Mouse (Mus musculus): ENCODE data around the gene Dctpp1. TPM values are rescaled to one million over a fixed set of nuclear protein-coding genes. Genes with fewer than 3 reads are reported as not detected.
A peak's percentile ranks its signal among the peaks of the same experiment; 100 is the strongest.

Dctpp1 gene
- polyA plus RNA-seq (2016; fragmentation: Nextera tagmentation; extraction: Ambion mirVana), result 289 and 345 TPM in 2 replicates

GRCm38 (mm10) chr7:127260309-127261111 lies at the start of gene Dctpp1:
Gene Dctpp1 (minus strand): TSS chr7:127260709.
- Histone ChIP-seq H3K4me3 (peak within 1 kb of the TSS; percentile 67), H3K27me3 (ENCODE audit: low read depth, poor library complexity, severe bottlenecking) (no peaks in the 10 kb centered on the region), H3K9me3 (replicated peaks) (no peaks in the 10 kb centered on the region), H3K36me3 (peaks cover 37% of the 10 kb centered on the region), H3K4me1 (peaks cover 24% of the 10 kb centered on the region), H3K27ac (replicated peaks) (peak within 1 kb of the TSS; percentile 89)
- under 1% methylated on average over 50 of the region's 50 CpGs for WGBS
- DNase-seq (ENCODE audit: low spot score), result peak; percentile 98

GRCm38 (mm10) chr7:127309951-127310350 lies 49.4 kb upstream of the Dctpp1 start:
- Histone ChIP-seq H3K27ac (replicated peaks) (no peak overlapping the region), H3K4me3 (no peak overlapping the region), H3K4me1 (no peaks in the 10 kb centered on the region), H3K36me3 (no peaks in the 10 kb centered on the region), H3K27me3 (ENCODE audit: low read depth, poor library complexity, severe bottlenecking) (no peaks in the 10 kb centered on the region), H3K9me3 (replicated peaks) (no peaks in the 10 kb centered on the region)
- WGBS, result 77% methylated on average over 12 of the region's 12 CpGs
- DNase-seq (ENCODE audit: low spot score), result no peak

- no peaks in the 10 kb centered on the region for H3K36me3 ChIP-seq
- H3K9me3 ChIP-seq (replicated peaks), result no peaks in the 10 kb centered on the region
- 63% methylated on average over 4 of the region's 4 CpGs for WGBS
- no peak overlapping the region for H3K4me3 ChIP-seq
- DNase-seq (ENCODE audit: low spot score), result peak; percentile 45
- no peaks in the 10 kb centered on the region for H3K27me3 ChIP-seq (ENCODE audit: low read depth, poor library complexity, severe bottlenecking)
- no peaks in the 10 kb centered on the region for H3K4me1 ChIP-seq
- H3K27ac ChIP-seq (replicated peaks), result peak overlapping the region; percentile 23; the same call in 1 of the 2 replicates
Measured at GRCm38 (mm10) chr7:127308887-127309286, 48.4 kb upstream of the Dctpp1 start.

- no peaks in the 10 kb centered on the region for H3K27me3 ChIP-seq (ENCODE audit: low read depth, poor library complexity, severe bottlenecking)
- DNase-seq (ENCODE audit: low spot score), result no peak
- no peaks in the 10 kb centered on the region for H3K9me3 ChIP-seq (replicated peaks)
- no peak overlapping the region for H3K4me3 ChIP-seq
- H3K4me1 ChIP-seq, result no peaks in the 10 kb centered on the region
- no peak overlapping the region for H3K27ac ChIP-seq (replicated peaks)
- WGBS, result 79% methylated on average over 2 of the region's 2 CpGs
- no peaks in the 10 kb centered on the region for H3K36me3 ChIP-seq
Measured at GRCm38 (mm10) chr7:127308431-127308830, 47.9 kb upstream of the Dctpp1 start.

GRCm38 (mm10) chr7:127297586-127298193 lies 37.2 kb upstream of the Dctpp1 start:
- H3K9me3 ChIP-seq (replicated peaks), result no peaks in the 10 kb centered on the region
- H3K4me1 ChIP-seq, result no peaks in the 10 kb centered on the region
- no peak overlapping the region for H3K4me3 ChIP-seq

GRCm38 (mm10) chr7:127296786-127297555 lies 36.5 kb upstream of the Dctpp1 start:
- WGBS, result 77% methylated on average over 5 of the region's 5 CpGs
- Histone ChIP-seq H3K4me3 (no peak overlapping the region), H3K27me3 (ENCODE audit: low read depth, poor library complexity, severe bottlenecking) (no peaks in the 10 kb centered on the region), H3K27ac (replicated peaks) (no peak overlapping the region), H3K9me3 (replicated peaks) (no peaks in the 10 kb centered on the region), H3K36me3 (no peaks in the 10 kb centered on the region), H3K4me1 (no peaks in the 10 kb centered on the region)
- DNase-seq (ENCODE audit: low spot score), result no peak

More at GRCm38 (mm10) chr7:127297586-127298193, 37.2 kb upstream of the Dctpp1 start:
- Histone ChIP-seq H3K27ac (replicated peaks) (no peak overlapping the region), H3K27me3 (ENCODE audit: low read depth, poor library complexity, severe bottlenecking) (no peaks in the 10 kb centered on the region), H3K36me3 (no peaks in the 10 kb centered on the region)
- no peak for DNase-seq (ENCODE audit: low spot score)
- 90% methylated on average over 5 of the region's 5 CpGs for WGBS

GRCm38 (mm10) chr7:127296098-127296497 lies 35.6 kb upstream of the Dctpp1 start, which contains the start of gene Itgal:
Gene Itgal (plus strand): TSS chr7:127296260.
- Histone ChIP-seq H3K27ac (replicated peaks) (no peak within 1 kb of the TSS), H3K4me3 (no peak within 1 kb of the TSS), H3K9me3 (replicated peaks) (no peaks in the 10 kb centered on the region), H3K4me1 (no peaks in the 10 kb centered on the region), H3K36me3 (no peaks in the 10 kb centered on the region), H3K27me3 (ENCODE audit: low read depth, poor library complexity, severe bottlenecking) (no peaks in the 10 kb centered on the region)
- WGBS, result 88% methylated on average over 11 of the region's 11 CpGs
- no peak for DNase-seq (ENCODE audit: low spot score)

- Histone ChIP-seq H3K27me3 (ENCODE audit: low read depth, poor library complexity, severe bottlenecking) (no peaks in the 10 kb centered on the region), H3K4me3 (no peak overlapping the region), H3K36me3 (no peaks in the 10 kb centered on the region), H3K9me3 (replicated peaks) (peaks cover 23% of the 10 kb centered on the region), H3K27ac (replicated peaks) (no peak overlapping the region), H3K4me1 (peaks cover 5% of the 10 kb centered on the region; the same call in 1 of the 2 replicates)
- WGBS, result 67% methylated on average over 8 of the region's 8 CpGs
- DNase-seq (ENCODE audit: low spot score), result no peak
Measured at GRCm38 (mm10) chr7:127290142-127290541, 29.6 kb upstream of the Dctpp1 start.

- H3K4me3 ChIP-seq, result no peak overlapping the region
- H3K27me3 ChIP-seq (ENCODE audit: low read depth, poor library complexity, severe bottlenecking), result no peaks in the 10 kb centered on the region
- 88% methylated on average over 2 of the region's 2 CpGs for WGBS
- DNase-seq (ENCODE audit: low spot score), result no peak
- peaks cover 5% of the 10 kb centered on the region; the same call in 1 of the 2 replicates for H3K4me1 ChIP-seq
- H3K36me3 ChIP-seq, result no peaks in the 10 kb centered on the region
- H3K27ac ChIP-seq (replicated peaks), result no peak overlapping the region
- peaks cover 23% of the 10 kb centered on the region for H3K9me3 ChIP-seq (replicated peaks)
Measured at GRCm38 (mm10) chr7:127289306-127289705, 28.8 kb upstream of the Dctpp1 start.

GRCm38 (mm10) chr7:127287940-127288339 lies 27.4 kb upstream of the Dctpp1 start:
- Histone ChIP-seq H3K4me3 (no peak overlapping the region), H3K27me3 (ENCODE audit: low read depth, poor library complexity, severe bottlenecking) (no peaks in the 10 kb centered on the region), H3K36me3 (no peaks in the 10 kb centered on the region), H3K9me3 (replicated peaks) (peaks cover 23% of the 10 kb centered on the region), H3K27ac (replicated peaks) (no peak overlapping the region), H3K4me1 (peaks cover 5% of the 10 kb centered on the region; the same call in 1 of the 2 replicates)
- DNase-seq (ENCODE audit: low spot score), result no peak
- WGBS, result 60% methylated on average over 1 of the region's 1 CpGs

GRCm38 (mm10) chr7:127285154-127285553 lies 24.6 kb upstream of the Dctpp1 start:
- Histone ChIP-seq H3K27me3 (ENCODE audit: low read depth, poor library complexity, severe bottlenecking) (no peaks in the 10 kb centered on the region), H3K27ac (replicated peaks) (no peak overlapping the region), H3K9me3 (replicated peaks) (peaks cover 23% of the 10 kb centered on the region), H3K36me3 (no peaks in the 10 kb centered on the region), H3K4me1 (peaks cover 2% of the 10 kb centered on the region; the same call in 1 of the 2 replicates), H3K4me3 (no peak overlapping the region)
- 80% methylated on average over 10 of the region's 10 CpGs for WGBS
- DNase-seq (ENCODE audit: low spot score), result no peak

- H3K9me3 ChIP-seq (replicated peaks), result peaks cover 9% of the 10 kb centered on the region; the same call in 1 of the 2 replicates
- no peaks in the 10 kb centered on the region for H3K36me3 ChIP-seq
- H3K27ac ChIP-seq (replicated peaks), result no peak overlapping the region
- peaks cover 19% of the 10 kb centered on the region for H3K4me1 ChIP-seq
- no peaks in the 10 kb centered on the region for H3K27me3 ChIP-seq (ENCODE audit: low read depth, poor library complexity, severe bottlenecking)
- 92% methylated on average over 2 of the region's 2 CpGs for WGBS
- no peak overlapping the region for H3K4me3 ChIP-seq
- no peak for DNase-seq (ENCODE audit: low spot score)
Measured at GRCm38 (mm10) chr7:127282190-127282589, 21.7 kb upstream of the Dctpp1 start.
